Mouse (Mus musculus) heart, embryonic 12.5 days (tissue): ENCODE measurements at regions not wholly inside any gene's neighbourhood (a gene's known extent, or its start where the extent isn't known, plus 50 kb on each side); places are given as distances from the start of the nearest gene placed in this dataset.

Experiments used
- ATAC-seq: fragments of 200-750 bp; cut with Nextera tagmentation; 2 replicates; pipeline ENCODE4 v1.8.0; 2017; ENCODE audit warnings: moderate TSS enrichment, moderate library complexity; ENCODE audit not compliant: insufficient number of reproducible peaks, low FRiP score
- H3K27ac ChIP-seq: fragments of 300-500 bp; sonication (generic); 2 replicates; pipeline ENCODE4 v1.5.1; 2016; ENCODE audit warnings: mild to moderate bottlenecking, moderate library complexity; ENCODE audit not compliant: poor library complexity, severe bottlenecking
- H3K27me3 ChIP-seq: fragments of 300-500 bp; sonication (generic); replicated peaks from 2 replicates; pipeline ENCODE4 v1.6.1; 2016; ENCODE audit warnings: mild to moderate bottlenecking, moderate library complexity
- H3K36me3 ChIP-seq: fragments of 300-500 bp; sonication (generic); 2 replicates; pipeline ENCODE4 v1.6.1; 2016; ENCODE audit warnings: mild to moderate bottlenecking, moderate library complexity
- H3K4me1 ChIP-seq: fragments of 300-500 bp; sonication (generic); replicated peaks from 2 replicates; pipeline ENCODE4 v1.6.1; 2016; ENCODE audit warnings: mild to moderate bottlenecking
- H3K4me2 ChIP-seq: fragments of 300-500 bp; sonication (generic); 2 replicates; pipeline ENCODE4 v1.6.1; 2016; ENCODE audit warnings: mild to moderate bottlenecking, moderate library complexity
- H3K4me3 ChIP-seq: fragments of 300-500 bp; sonication (generic); 2 replicates; pipeline ENCODE4 v1.5.1; 2016; ENCODE audit warnings: mild to moderate bottlenecking
- H3K9ac ChIP-seq: fragments of 300-500 bp; sonication (generic); 2 replicates; pipeline ENCODE4 v1.6.1; 2016; ENCODE audit warnings: mild to moderate bottlenecking, moderate library complexity
- H3K9me3 ChIP-seq: fragments of 300-500 bp; sonication (generic); replicated peaks from 2 replicates; pipeline ENCODE4 v1.6.1; 2016; ENCODE audit warnings: mild to moderate bottlenecking, moderate library complexity
- WGBS: fragments of 180-500 bp; shearing (Covaris S2); methylation state at CpG from one replicate; pipeline ENCODE4 v1.1.7; 2016; 5-methylcytosine and 5-hydroxymethylcytosine counted together

DNA sequence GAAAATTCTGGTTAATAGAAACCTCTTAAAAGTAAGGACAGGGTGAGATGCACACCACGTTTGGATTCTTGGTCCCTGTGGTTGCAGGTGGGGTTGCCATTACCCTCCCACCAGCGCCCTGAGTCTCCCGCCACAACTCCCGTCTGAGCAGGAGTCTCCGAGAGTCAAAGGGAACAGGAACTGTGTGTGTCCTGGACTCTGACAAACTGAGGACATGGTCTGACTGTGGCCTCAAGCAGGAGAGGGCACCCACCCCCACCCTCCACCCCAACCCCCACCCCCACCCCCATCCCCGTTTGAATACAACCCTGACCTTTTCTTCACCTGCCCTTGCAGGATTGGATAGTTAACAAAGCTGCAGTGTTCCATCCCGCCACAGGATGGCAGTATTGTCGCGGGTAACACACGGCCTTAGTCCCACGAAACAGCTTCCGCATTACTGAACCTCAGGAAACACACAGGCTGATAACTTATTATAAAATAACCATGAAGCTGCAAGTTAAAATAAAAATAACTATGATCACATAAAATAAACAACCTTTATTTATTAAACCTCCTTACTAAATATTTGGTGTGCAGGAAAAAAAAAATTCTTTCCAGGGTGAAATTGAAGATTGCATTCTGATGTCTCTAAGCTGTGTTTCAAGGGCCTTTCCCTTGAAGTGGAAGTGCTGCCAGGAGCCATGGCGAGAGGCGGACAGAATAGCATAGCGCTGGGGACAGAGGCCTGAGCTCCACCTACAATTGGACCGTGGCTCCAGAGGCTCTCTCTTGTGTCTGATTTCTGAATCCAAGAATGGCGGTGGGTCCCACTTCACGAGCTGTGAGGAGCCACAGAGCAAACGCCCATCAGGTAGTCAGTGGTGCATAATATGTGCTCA, 90.2 kb upstream of the Gpr12 start:
- peaks cover 8% of the 10 kb centered on the region; the same call in 1 of the 2 replicates for H3K9me3 ChIP-seq
- peak; percentile 67; the same call in 1 of the 2 replicates for ATAC-seq
- no peak overlapping the region for H3K4me3 ChIP-seq
- no peaks in the 10 kb centered on the region for H3K36me3 ChIP-seq
- no peak overlapping the region for H3K27ac ChIP-seq
- peaks cover 15% of the 10 kb centered on the region for H3K4me1 ChIP-seq
- peaks cover 4% of the 10 kb centered on the region; the same call in 1 of the 2 replicates for H3K27me3 ChIP-seq
- no peak overlapping the region; the same call in 1 of the 2 replicates for H3K9ac ChIP-seq
- 26% methylated on average over 19 of the region's 19 CpGs for WGBS
- H3K4me2 ChIP-seq: no peak overlapping the region

GRCm38 (mm10) chr5:146661751-146662150, 76.7 kb upstream of the Gpr12 start:
- H3K9ac ChIP-seq: no peak overlapping the region
- H3K4me1 ChIP-seq: no peaks in the 10 kb centered on the region
- H3K27me3 ChIP-seq: no peaks in the 10 kb centered on the region
- no peak overlapping the region for H3K4me3 ChIP-seq
- no peak overlapping the region for H3K27ac ChIP-seq
- H3K9me3 ChIP-seq: no peaks in the 10 kb centered on the region
- no peaks in the 10 kb centered on the region for H3K36me3 ChIP-seq
- ATAC-seq: no peak
- WGBS: 71% methylated on average over 8 of the region's 8 CpGs
- no peak overlapping the region for H3K4me2 ChIP-seq

DNA sequence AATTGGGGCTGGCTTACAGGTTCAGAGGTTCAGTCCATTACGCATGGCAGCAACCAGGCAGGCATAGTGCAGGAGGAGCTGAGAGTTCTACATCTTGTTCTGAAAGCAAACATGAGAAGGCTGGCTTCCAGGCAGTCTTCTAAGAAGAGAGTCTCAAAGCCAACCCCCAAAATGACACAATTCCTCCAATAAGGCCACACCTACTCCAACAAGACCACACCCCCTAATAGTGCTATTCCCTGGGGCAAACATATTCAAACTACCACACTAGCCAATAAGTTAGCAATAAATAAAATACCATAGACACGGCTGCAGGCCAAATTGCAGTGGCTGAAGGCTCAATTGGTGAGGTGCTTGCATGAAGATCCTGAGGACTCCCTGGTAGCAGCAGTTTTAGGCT, 72.2 kb upstream of the Gpr12 start:
- Histone ChIP-seq H3K27me3 (peaks cover 6% of the 10 kb centered on the region; the same call in 1 of the 2 replicates), H3K4me2 (no peak overlapping the region), H3K9me3 (no peaks in the 10 kb centered on the region), H3K27ac (no peak overlapping the region), H3K9ac (no peak overlapping the region), H3K36me3 (no peaks in the 10 kb centered on the region), H3K4me3 (no peak overlapping the region), H3K4me1 (no peaks in the 10 kb centered on the region)
- WGBS: 84% methylated on average over 2 of the region's 2 CpGs
- ATAC-seq: no peak

GRCm38 (mm10) chr5:146655394-146655793, 70.4 kb upstream of the Gpr12 start:
- 50% methylated on average over 7 of the region's 7 CpGs for WGBS
- Histone ChIP-seq H3K36me3 (no peaks in the 10 kb centered on the region), H3K27me3 (peaks cover 6% of the 10 kb centered on the region; the same call in 1 of the 2 replicates), H3K27ac (no peak overlapping the region), H3K4me3 (no peak overlapping the region), H3K9me3 (no peaks in the 10 kb centered on the region), H3K4me1 (no peaks in the 10 kb centered on the region), H3K4me2 (peak overlapping the region; percentile 16), H3K9ac (no peak overlapping the region)
- ATAC-seq: peak; percentile 58; the same call in 1 of the 2 replicates

DNA sequence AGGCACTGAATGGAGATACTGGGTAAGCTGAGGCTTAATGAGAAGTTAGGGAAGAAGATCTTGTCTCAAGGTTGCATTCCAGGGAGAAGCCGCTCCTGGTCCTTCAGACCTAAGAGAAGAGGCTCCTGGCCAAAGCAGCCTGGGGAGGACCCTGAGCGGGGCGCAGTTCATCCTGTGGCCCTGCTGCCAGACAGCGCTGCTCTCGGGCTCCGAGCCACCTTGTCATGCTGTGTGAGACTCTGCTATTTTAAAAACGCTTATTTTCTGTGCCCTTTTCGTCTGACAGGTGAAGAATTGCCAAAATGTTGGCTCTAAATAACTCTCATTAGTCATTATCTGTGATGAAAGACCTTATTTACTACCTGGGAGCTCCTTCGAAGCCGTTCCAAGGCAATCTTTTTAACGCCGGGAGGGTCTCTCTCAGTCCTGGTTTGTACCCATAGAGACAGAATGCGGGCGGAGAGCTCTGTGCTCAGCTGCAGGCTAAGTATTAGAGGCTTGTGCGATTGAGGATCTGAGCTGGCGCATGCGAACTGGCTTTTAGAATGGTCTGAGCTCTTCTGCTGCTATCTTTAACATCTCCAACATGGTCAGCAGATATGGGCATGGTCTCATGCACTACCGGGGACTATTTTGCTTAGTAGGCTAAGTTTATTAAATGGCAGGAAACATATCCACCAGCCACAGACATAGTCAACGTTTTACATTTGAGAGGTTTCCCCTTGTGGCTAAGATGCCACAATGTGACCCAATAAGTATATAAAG, 68.8 kb upstream of the Gpr12 start:
- H3K4me2 ChIP-seq: no peak overlapping the region
- H3K36me3 ChIP-seq: no peaks in the 10 kb centered on the region
- WGBS: 76% methylated on average over 19 of the region's 19 CpGs
- no peaks in the 10 kb centered on the region for H3K4me1 ChIP-seq
- no peak overlapping the region for H3K27ac ChIP-seq
- no peak overlapping the region for H3K9ac ChIP-seq
- H3K27me3 ChIP-seq: peaks cover 6% of the 10 kb centered on the region; the same call in 1 of the 2 replicates
- H3K4me3 ChIP-seq: no peak overlapping the region
- ATAC-seq: no peak
- no peaks in the 10 kb centered on the region for H3K9me3 ChIP-seq

DNA sequence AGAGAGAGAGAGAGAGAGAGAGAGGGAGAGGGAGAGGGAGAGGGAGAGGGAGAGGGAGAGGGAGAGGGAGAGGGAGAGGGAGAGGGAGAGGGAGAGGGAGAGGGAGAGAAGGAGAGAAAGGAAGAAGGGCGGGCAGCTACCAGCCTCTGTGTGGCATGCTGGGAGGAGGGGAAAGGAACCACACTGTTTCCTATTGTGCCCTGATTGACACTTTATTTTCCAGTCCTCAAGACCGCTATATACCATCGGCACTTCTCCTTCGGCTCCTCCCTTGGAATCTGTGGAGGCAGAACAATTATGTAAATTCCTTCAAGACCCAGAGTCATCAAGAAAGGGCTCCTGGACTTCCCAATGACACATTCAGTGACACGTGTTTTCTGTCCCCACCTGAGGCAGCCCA, 67.8 kb upstream of the Gpr12 start:
- Histone ChIP-seq H3K4me1 (no peaks in the 10 kb centered on the region), H3K36me3 (no peaks in the 10 kb centered on the region), H3K4me2 (no peak overlapping the region), H3K27ac (no peak overlapping the region), H3K9ac (no peak overlapping the region), H3K27me3 (peaks cover 6% of the 10 kb centered on the region; the same call in 1 of the 2 replicates), H3K9me3 (no peaks in the 10 kb centered on the region), H3K4me3 (no peak overlapping the region)
- ATAC-seq: no peak
- 51% methylated on average over 5 of the region's 5 CpGs for WGBS

DNA sequence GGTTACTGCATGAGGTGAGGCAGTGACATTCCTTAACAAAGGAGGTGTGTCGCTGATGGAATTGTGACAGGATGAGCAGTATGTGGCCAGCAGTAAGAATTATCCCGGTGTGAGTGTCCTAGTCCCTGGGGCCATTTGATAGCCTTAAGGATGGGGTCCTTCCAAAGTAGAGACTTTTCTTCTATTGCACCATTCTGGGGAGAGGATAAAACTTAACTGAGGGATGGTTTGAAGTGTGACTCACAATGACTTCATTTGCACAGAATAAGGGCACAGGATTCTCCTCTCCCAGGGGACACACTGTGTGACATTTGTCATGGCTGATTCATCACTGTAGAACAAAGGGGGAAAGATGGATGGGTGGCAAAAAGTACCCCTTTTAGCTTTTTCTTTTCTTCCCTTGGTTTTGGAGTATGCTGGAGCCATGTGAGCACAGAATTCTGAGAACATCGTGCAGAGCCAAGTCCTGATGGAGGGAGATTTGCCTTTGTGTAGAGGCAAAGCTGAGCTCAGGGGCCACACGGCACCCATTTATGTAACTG, 63.6 kb upstream of the Gpr12 start:
- Histone ChIP-seq H3K36me3 (no peaks in the 10 kb centered on the region), H3K27me3 (no peaks in the 10 kb centered on the region; the same call in 1 of the 2 replicates), H3K9me3 (no peaks in the 10 kb centered on the region), H3K9ac (no peak overlapping the region), H3K4me2 (no peak overlapping the region), H3K27ac (no peak overlapping the region), H3K4me3 (no peak overlapping the region), H3K4me1 (no peaks in the 10 kb centered on the region)
- ATAC-seq: no peak
- 67% methylated on average over 4 of the region's 4 CpGs for WGBS

DNA sequence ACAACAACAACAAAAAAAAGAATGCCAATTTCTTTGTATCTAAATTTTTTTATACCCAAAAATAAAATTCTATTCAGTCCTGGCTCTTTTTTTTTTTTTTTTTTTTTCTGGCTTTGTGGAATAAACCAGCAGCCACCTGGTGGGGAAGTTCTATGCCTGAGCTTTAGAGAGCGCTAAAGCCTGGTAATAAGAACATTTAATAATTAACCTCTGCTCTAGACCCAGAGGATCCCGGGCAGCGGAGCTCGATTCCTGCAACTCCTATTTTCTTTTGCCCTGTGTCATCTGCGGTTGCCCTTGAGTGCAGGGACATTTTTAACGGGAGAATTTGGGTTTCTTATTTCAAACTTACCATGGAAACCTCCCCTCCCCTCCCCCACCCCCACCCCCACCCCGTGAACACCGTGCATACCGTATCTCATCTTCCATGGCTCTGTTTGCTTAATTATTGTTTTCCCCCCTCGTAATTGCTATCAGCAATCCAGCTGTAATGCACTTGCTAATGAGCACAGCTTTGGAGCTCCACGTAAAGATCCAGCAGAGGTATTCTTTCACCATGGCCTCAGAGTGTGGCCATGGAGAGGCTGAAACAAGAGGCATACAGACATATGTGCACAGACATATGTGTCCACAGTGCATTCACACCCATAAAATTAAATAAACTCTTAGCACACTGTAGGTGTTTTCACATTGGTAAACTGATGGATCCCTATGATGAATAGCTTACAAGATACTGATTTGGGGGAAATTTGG, 62.8 kb upstream of the Gpr12 start:
- Histone ChIP-seq H3K9ac (no peak overlapping the region), H3K9me3 (no peaks in the 10 kb centered on the region), H3K27ac (no peak overlapping the region), H3K27me3 (no peaks in the 10 kb centered on the region), H3K36me3 (no peaks in the 10 kb centered on the region), H3K4me1 (no peaks in the 10 kb centered on the region), H3K4me2 (no peak overlapping the region), H3K4me3 (no peak overlapping the region)
- 61% methylated on average over 11 of the region's 11 CpGs for WGBS
- no peak for ATAC-seq

DNA sequence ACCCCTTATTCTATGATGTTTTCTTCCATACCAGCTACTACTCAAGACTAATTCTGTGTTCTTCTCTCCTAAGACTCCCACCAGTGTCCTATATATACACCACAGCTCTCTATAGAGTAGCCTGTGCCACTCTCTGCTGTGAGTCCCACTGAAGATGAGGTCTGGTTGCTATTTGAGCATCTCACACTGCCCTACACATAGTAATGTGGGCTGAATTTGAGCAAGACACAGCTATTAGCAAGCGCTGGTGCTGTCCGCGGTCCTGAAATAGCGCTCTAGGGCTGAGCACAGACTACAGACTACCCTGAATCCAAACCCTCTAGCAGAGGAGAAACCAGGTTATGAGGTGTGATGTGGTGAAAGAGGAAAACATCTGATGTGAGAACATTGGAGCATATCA, 59.5 kb upstream of the Gpr12 start:
- 6% methylated on average over 4 of the region's 4 CpGs for WGBS
- no peak for ATAC-seq
- no peaks in the 10 kb centered on the region for H3K4me1 ChIP-seq
- no peak overlapping the region for H3K9ac ChIP-seq
- H3K27ac ChIP-seq: no peak overlapping the region
- H3K9me3 ChIP-seq: no peaks in the 10 kb centered on the region
- H3K36me3 ChIP-seq: no peaks in the 10 kb centered on the region
- H3K4me2 ChIP-seq: no peak overlapping the region
- H3K4me3 ChIP-seq: no peak overlapping the region
- no peaks in the 10 kb centered on the region for H3K27me3 ChIP-seq

GRCm38 (mm10) chr5:146641931-146642330, 56.9 kb upstream of the Gpr12 start:
- Histone ChIP-seq H3K4me3 (no peak overlapping the region), H3K9me3 (peaks cover 9% of the 10 kb centered on the region), H3K9ac (no peak overlapping the region), H3K4me1 (no peaks in the 10 kb centered on the region), H3K27me3 (no peaks in the 10 kb centered on the region), H3K36me3 (no peaks in the 10 kb centered on the region), H3K4me2 (no peak overlapping the region), H3K27ac (no peak overlapping the region)
- no peak for ATAC-seq
- WGBS: 75% methylated on average over 6 of the region's 6 CpGs
